Mouse (Mus musculus) lung, postnatal 4 days (tissue): ENCODE data around the gene Klhl8.

Source experiments
- DNase-seq, 2 experiments: peaks; one replicate each; pipeline ENCODE4 v3.0.0; 2021

Klhl8 gene

GRCm38 (mm10) chr5:103914335-103915226 lies 3.5 kb upstream of the Klhl8 start:
- DNase-seq, result no peak

- no peak for DNase-seq
Observed at GRCm38 (mm10) chr5:103913150-103913549, 2.1 kb upstream of the Klhl8 start.

- no peak for DNase-seq
Observed at GRCm38 (mm10) chr5:103911555-103911954, 496 bp upstream of the Klhl8 start.

- no peak for DNase-seq
Observed at GRCm38 (mm10) chr5:103910156-103910555, 903 bp downstream of the Klhl8 start.

GRCm38 (mm10) chr5:103909466-103909865 lies 1.6 kb downstream of the Klhl8 start:
- DNase-seq, result no peak

- no peak for DNase-seq
Observed at GRCm38 (mm10) chr5:103908851-103909250, 2.2 kb downstream of the Klhl8 start.

GRCm38 (mm10) chr5:103907844-103908243 lies 3.2 kb downstream of the Klhl8 start:
- DNase-seq, result no peak

- DNase-seq, result peak in 1 of 2 experiments; percentile 55
Observed at GRCm38 (mm10) chr5:103906173-103906572, 4.9 kb downstream of the Klhl8 start.

- DNase-seq, result peak in 1 of 2 experiments; percentile 34
Observed at GRCm38 (mm10) chr5:103898310-103898709, 12.7 kb downstream of the Klhl8 start.

- peak in 1 of 2 experiments; percentile 76 for DNase-seq
Observed at GRCm38 (mm10) chr5:103889766-103890165, 21.3 kb downstream of the Klhl8 start.

GRCm38 (mm10) chr5:103863759-103864158 lies 47.3 kb downstream of the Klhl8 start:
- DNase-seq, result no peak

GRCm38 (mm10) chr5:103860622-103861021 lies 50.4 kb downstream of the Klhl8 start:
- DNase-seq, result no peak

GRCm38 (mm10) chr5:103857151-103857550 lies 53.9 kb downstream of the Klhl8 start:
- DNase-seq, result no peak

GRCm38 (mm10) chr5:103856286-103857009 lies 54.6 kb downstream of the Klhl8 start:
- DNase-seq, result peak in 1 of 2 experiments; percentile 62

GRCm38 (mm10) chr5:103855483-103856211 lies 55.4 kb downstream of the Klhl8 start:
- DNase-seq, result peak in 1 of 2 experiments; percentile 36

- DNase-seq, result no peak
Observed at GRCm38 (mm10) chr5:103854807-103855194, 56.3 kb downstream of the Klhl8 start.

- DNase-seq, result no peak
Observed at GRCm38 (mm10) chr5:103854041-103854806, 56.8 kb downstream of the Klhl8 start.

GRCm38 (mm10) chr5:103852756-103853549 lies 58.1 kb downstream of the Klhl8 start:
- DNase-seq, result no peak

- no peak for DNase-seq
Observed at GRCm38 (mm10) chr5:103848546-103848945, 62.5 kb downstream of the Klhl8 start.

- no peak for DNase-seq
Observed at GRCm38 (mm10) chr5:103846609-103847008, 64.5 kb downstream of the Klhl8 start.

- DNase-seq, result no peak
Observed at GRCm38 (mm10) chr5:103846154-103846551, 64.9 kb downstream of the Klhl8 start.
